Mouse (Mus musculus): ENCODE measurements around the gene Fbxo22. TPM values are rescaled to one million over a fixed set of nuclear protein-coding genes. Genes with fewer than 3 reads are reported as not detected.

Gene Fbxo22
- polyA plus RNA-seq, 1 experiment, result 22.1 TPM

GRCm38 (mm10) chr9:55195876-55196275, 12.8 kb upstream of the Fbxo22 start:
- no peak overlapping the region for H3K4me3 ChIP-seq
- H3ac ChIP-seq (ENCODE audit: control insufficient read depth, insufficient read length), result no peak overlapping the region
- H3K79me2 ChIP-seq (ENCODE audit: control insufficient read depth, insufficient read depth), result no peaks in the 10 kb centered on the region
- no peak overlapping the region for H3K4me2 ChIP-seq (ENCODE audit: low read depth)
- no peak for TF ChIP-seq POLR2A (IDR thresholded peaks at IDR 0.05; ENCODE audit: insufficient read length, low read depth)
- TF ChIP-seq TCF12 (IDR thresholded peaks at IDR 0.05; ENCODE audit: insufficient read depth, poor library complexity, severe bottlenecking), result no peak
- TF ChIP-seq SRF (IDR thresholded peaks at IDR 0.05; ENCODE audit: control insufficient read depth, insufficient read length, low read depth), result no peak
- no peak for TF ChIP-seq MAX (IDR thresholded peaks at IDR 0.05; ENCODE audit: low read depth)
- TF ChIP-seq TCF3 (IDR thresholded peaks at IDR 0.05; ENCODE audit: insufficient read length, low read depth), result no peak
- no peak for TF ChIP-seq POLR2AphosphoS2 (IDR thresholded peaks at IDR 0.05; ENCODE audit: insufficient read length, low read depth)
- no peak for TF ChIP-seq MYOD1 (IDR thresholded peaks at IDR 0.05; ENCODE audit: control insufficient read depth in 1 of 3, insufficient read length in 2 of 3, low read depth in 2 of 3)
- no peak for TF ChIP-seq E2F4 (IDR thresholded peaks at IDR 0.05; ENCODE audit: insufficient read depth)
- no peak for TF ChIP-seq CEBPB (IDR thresholded peaks at IDR 0.05; ENCODE audit: insufficient read depth, poor library complexity, severe bottlenecking)
- no peak for TF ChIP-seq USF1 (IDR thresholded peaks at IDR 0.05; ENCODE audit: low read depth)
- no peak for TF ChIP-seq REST (IDR thresholded peaks at IDR 0.05; ENCODE audit: insufficient read depth, insufficient read length)
- TF ChIP-seq MYOG (IDR thresholded peaks at IDR 0.05; ENCODE audit: control insufficient read depth in 1 of 3, insufficient read depth in 1 of 3, insufficient read length in 2 of 3, low read depth in 2 of 3), result no peak
- H3K27me3 ChIP-seq (ENCODE audit: control insufficient read depth, insufficient read depth, insufficient read length), result no peaks in the 10 kb centered on the region
- H3K36me3 ChIP-seq (ENCODE audit: control insufficient read depth, insufficient read depth), result peaks cover 5% of the 10 kb centered on the region

DNA sequence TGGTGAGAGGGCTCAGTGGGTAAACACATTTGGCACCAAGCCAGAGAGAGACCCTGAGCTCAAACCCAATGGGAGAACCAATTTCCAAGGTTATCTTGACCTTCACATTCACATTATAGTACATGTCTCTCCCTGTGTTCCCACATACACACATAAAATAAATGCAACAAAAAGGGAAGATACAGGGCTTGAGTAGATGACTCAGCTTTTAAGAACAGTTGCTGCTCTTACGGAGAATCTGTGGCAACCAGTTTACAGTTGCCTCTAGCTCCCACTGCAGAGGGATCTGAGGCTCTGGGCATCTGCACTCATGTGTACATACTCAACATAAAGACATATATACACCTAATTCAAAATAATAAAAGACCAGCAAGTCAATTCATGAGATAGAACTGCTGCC, 10.5 kb upstream of the Fbxo22 start:
- TF ChIP-seq SRF (IDR thresholded peaks at IDR 0.05; ENCODE audit: control insufficient read depth, insufficient read length, low read depth) (no peak), TCF3 (IDR thresholded peaks at IDR 0.05; ENCODE audit: insufficient read length, low read depth) (no peak), CEBPB (IDR thresholded peaks at IDR 0.05; ENCODE audit: insufficient read depth, poor library complexity, severe bottlenecking) (no peak), USF1 (IDR thresholded peaks at IDR 0.05; ENCODE audit: low read depth) (no peak), E2F4 (IDR thresholded peaks at IDR 0.05; ENCODE audit: insufficient read depth) (no peak)
- Histone ChIP-seq H3K36me3 (ENCODE audit: control insufficient read depth, insufficient read depth) (peaks cover 8% of the 10 kb centered on the region), H3K27me3 (ENCODE audit: control insufficient read depth, insufficient read depth, insufficient read length) (no peaks in the 10 kb centered on the region), H3K79me2 (ENCODE audit: control insufficient read depth, insufficient read depth) (no peaks in the 10 kb centered on the region), H3K4me2 (ENCODE audit: low read depth) (no peak overlapping the region), H3K4me3 (no peak overlapping the region), H3ac (ENCODE audit: control insufficient read depth, insufficient read length) (no peak overlapping the region)

- Histone ChIP-seq H3K27me3 (ENCODE audit: control insufficient read depth, insufficient read depth, insufficient read length) (no peaks in the 10 kb centered on the region), H3K4me3 (no peak overlapping the region)
- TF ChIP-seq MYOD1 (IDR thresholded peaks at IDR 0.05; ENCODE audit: control insufficient read depth in 1 of 3, insufficient read length in 2 of 3, low read depth in 2 of 3) (no peak), MAX (IDR thresholded peaks at IDR 0.05; ENCODE audit: low read depth) (no peak), POLR2AphosphoS2 (IDR thresholded peaks at IDR 0.05; ENCODE audit: insufficient read length, low read depth) (no peak), CEBPB (IDR thresholded peaks at IDR 0.05; ENCODE audit: insufficient read depth, poor library complexity, severe bottlenecking) (no peak), E2F4 (IDR thresholded peaks at IDR 0.05; ENCODE audit: insufficient read depth) (no peak), POLR2A (IDR thresholded peaks at IDR 0.05; ENCODE audit: insufficient read length, low read depth) (no peak), SRF (IDR thresholded peaks at IDR 0.05; ENCODE audit: control insufficient read depth, insufficient read length, low read depth) (no peak), TCF12 (IDR thresholded peaks at IDR 0.05; ENCODE audit: insufficient read depth, poor library complexity, severe bottlenecking) (no peak), MYOG (IDR thresholded peaks at IDR 0.05; ENCODE audit: control insufficient read depth in 1 of 3, insufficient read depth in 1 of 3, insufficient read length in 2 of 3, low read depth in 2 of 3) (no peak), TCF3 (IDR thresholded peaks at IDR 0.05; ENCODE audit: insufficient read length, low read depth) (no peak), REST (IDR thresholded peaks at IDR 0.05; ENCODE audit: insufficient read depth, insufficient read length) (no peak), USF1 (IDR thresholded peaks at IDR 0.05; ENCODE audit: low read depth) (no peak)
These were observed 9.4 kb upstream of the Fbxo22 start for GRCm38 (mm10) chr9:55199348-55199747.

DNA sequence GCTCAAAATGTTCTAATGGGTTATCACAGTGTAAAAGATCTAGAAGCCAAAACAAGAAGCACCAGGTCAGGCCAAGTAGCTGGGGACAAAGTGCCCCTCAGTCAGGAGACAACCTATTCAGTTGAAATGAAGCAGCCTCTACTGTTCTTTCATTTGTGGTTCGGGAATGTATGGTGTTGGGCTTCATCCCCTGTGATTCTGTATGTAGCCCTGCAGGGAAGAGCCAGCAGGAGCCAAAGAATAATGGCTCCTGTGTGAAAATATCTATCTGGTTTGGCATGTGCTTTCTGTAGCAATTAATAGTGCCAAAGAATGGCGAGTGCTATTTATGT, 301 bp upstream of the Fbxo22 start:
- Histone ChIP-seq H3K79me2 (ENCODE audit: control insufficient read depth, insufficient read depth) (peaks cover 22% of the 10 kb centered on the region), H3ac (ENCODE audit: control insufficient read depth, insufficient read length) (peak overlapping the region; percentile 46), H3K4me2 (ENCODE audit: low read depth) (peak overlapping the region; percentile 97), H3K36me3 (ENCODE audit: control insufficient read depth, insufficient read depth) (peaks cover 3% of the 10 kb centered on the region), H3K27me3 (ENCODE audit: control insufficient read depth, insufficient read depth, insufficient read length) (no peaks in the 10 kb centered on the region), H3K4me3 (peak overlapping the region; percentile 61)
- TF ChIP-seq MYOG (IDR thresholded peaks at IDR 0.05; ENCODE audit: control insufficient read depth in 1 of 3, insufficient read depth in 1 of 3, insufficient read length in 2 of 3, low read depth in 2 of 3), result no peak

More at GRCm38 (mm10) chr9:55199348-55199747, 9.4 kb upstream of the Fbxo22 start:
- H3K36me3 ChIP-seq (ENCODE audit: control insufficient read depth, insufficient read depth), result peaks cover 3% of the 10 kb centered on the region
- no peak overlapping the region for H3K4me2 ChIP-seq (ENCODE audit: low read depth)
- H3K79me2 ChIP-seq (ENCODE audit: control insufficient read depth, insufficient read depth), result no peaks in the 10 kb centered on the region
- no peak overlapping the region for H3ac ChIP-seq (ENCODE audit: control insufficient read depth, insufficient read length)

GRCm38 (mm10) chr9:55211611-55212010, 2.9 kb downstream of the Fbxo22 start:
- no peak overlapping the region for H3K4me3 ChIP-seq
- peaks cover 16% of the 10 kb centered on the region for H3K36me3 ChIP-seq (ENCODE audit: control insufficient read depth, insufficient read depth)
- no peak overlapping the region for H3ac ChIP-seq (ENCODE audit: control insufficient read depth, insufficient read length)
- peaks cover 22% of the 10 kb centered on the region for H3K79me2 ChIP-seq (ENCODE audit: control insufficient read depth, insufficient read depth)
- H3K27me3 ChIP-seq (ENCODE audit: control insufficient read depth, insufficient read depth, insufficient read length), result no peaks in the 10 kb centered on the region
- no peak overlapping the region for H3K4me2 ChIP-seq (ENCODE audit: low read depth)
- TF ChIP-seq E2F4 (IDR thresholded peaks at IDR 0.05; ENCODE audit: insufficient read depth) (no peak), CEBPB (IDR thresholded peaks at IDR 0.05; ENCODE audit: insufficient read depth, poor library complexity, severe bottlenecking) (no peak), USF1 (IDR thresholded peaks at IDR 0.05; ENCODE audit: low read depth) (no peak), TCF12 (IDR thresholded peaks at IDR 0.05; ENCODE audit: insufficient read depth, poor library complexity, severe bottlenecking) (no peak), POLR2A (IDR thresholded peaks at IDR 0.05; ENCODE audit: insufficient read length, low read depth) (no peak), REST (IDR thresholded peaks at IDR 0.05; ENCODE audit: insufficient read depth, insufficient read length) (no peak), POLR2AphosphoS2 (IDR thresholded peaks at IDR 0.05; ENCODE audit: insufficient read length, low read depth) (no peak), MAX (IDR thresholded peaks at IDR 0.05; ENCODE audit: low read depth) (no peak), MYOG (IDR thresholded peaks at IDR 0.05; ENCODE audit: control insufficient read depth in 1 of 3, insufficient read depth in 1 of 3, insufficient read length in 2 of 3, low read depth in 2 of 3) (no peak), MYOD1 (IDR thresholded peaks at IDR 0.05; ENCODE audit: control insufficient read depth in 1 of 3, insufficient read length in 2 of 3, low read depth in 2 of 3) (no peak), TCF3 (IDR thresholded peaks at IDR 0.05; ENCODE audit: insufficient read length, low read depth) (no peak), SRF (IDR thresholded peaks at IDR 0.05; ENCODE audit: control insufficient read depth, insufficient read length, low read depth) (no peak)

Data from myocyte (in vitro differentiated cells).